Mouse (Mus musculus): ENCODE results near the gene Clca3a2. TPM values are rescaled to one million over a fixed set of nuclear protein-coding genes. Genes with fewer than 3 reads are reported as not detected.
"Not testable (repeated sequence)": the region's sequence is repeated elsewhere in the genome, so short reads cannot be mapped to it uniquely, and the experiment has no call there.

The Clca3a2 gene
- not detected in 2 replicates for total RNA-seq (2015)
- total RNA-seq (2017): not detected in 2 replicates

- peak; percentile 52 for ATAC-seq (replicated peaks; ENCODE audit: poor library complexity)
Observed at GRCm38 (mm10) chr3:144819219-144819618, at the start of gene Clca3a2. TSS of gene Clca3a2 (minus strand) at chr3:144819494.

GRCm38 (mm10) chr3:144849584-144849983 lies 30.3 kb upstream of the Clca3a2 start:
- ATAC-seq (replicated peaks; ENCODE audit: poor library complexity): no peak

- ATAC-seq (replicated peaks; ENCODE audit: poor library complexity): 0 out of 2 replicates have a peak, but pooled peaks have one; percentile 39
Observed at GRCm38 (mm10) chr3:144849014-144849556, 29.8 kb upstream of the Clca3a2 start, which contains the start of gene Clca3b. TSS of gene Clca3b (minus strand) at chr3:144849357.

- ATAC-seq (replicated peaks; ENCODE audit: poor library complexity): no peak
Observed at GRCm38 (mm10) chr3:144827257-144827656, 8.0 kb upstream of the Clca3a2 start.

- ATAC-seq (replicated peaks; ENCODE audit: poor library complexity): peak; percentile 96
Observed at GRCm38 (mm10) chr3:144825151-144825550, 5.9 kb upstream of the Clca3a2 start.

- ATAC-seq (replicated peaks; ENCODE audit: poor library complexity): no peak
Observed at GRCm38 (mm10) chr3:144823331-144823730, 4.0 kb upstream of the Clca3a2 start.

- peak; percentile 59 for ATAC-seq (replicated peaks; ENCODE audit: poor library complexity)
Observed at GRCm38 (mm10) chr3:144820632-144821031, 1.3 kb upstream of the Clca3a2 start.

GRCm38 (mm10) chr3:144813336-144813735 lies 6.0 kb downstream of the Clca3a2 start:
- ATAC-seq (replicated peaks; ENCODE audit: poor library complexity): not testable (repeated sequence)

GRCm38 (mm10) chr3:144811821-144812220 lies 7.5 kb downstream of the Clca3a2 start:
- ATAC-seq (replicated peaks; ENCODE audit: poor library complexity): peak; percentile 83

GRCm38 (mm10) chr3:144808153-144808925 lies 11.0 kb downstream of the Clca3a2 start:
- peak; percentile 58 for ATAC-seq (replicated peaks; ENCODE audit: poor library complexity)

GRCm38 (mm10) chr3:144806626-144807025 lies 12.7 kb downstream of the Clca3a2 start:
- ATAC-seq (replicated peaks; ENCODE audit: poor library complexity): not testable (repeated sequence)

GRCm38 (mm10) chr3:144801861-144802260 lies 17.4 kb downstream of the Clca3a2 start:
- ATAC-seq (replicated peaks; ENCODE audit: poor library complexity): peak; percentile 96

- ATAC-seq (replicated peaks; ENCODE audit: poor library complexity): peak; percentile 81
Observed at GRCm38 (mm10) chr3:144785181-144786148, 33.8 kb downstream of the Clca3a2 start.

- ATAC-seq (replicated peaks; ENCODE audit: poor library complexity): no peak
Observed at GRCm38 (mm10) chr3:144765161-144765560, 54.1 kb downstream of the Clca3a2 start.

- no peak for ATAC-seq (replicated peaks; ENCODE audit: poor library complexity)
Observed at GRCm38 (mm10) chr3:144761454-144761853, 57.8 kb downstream of the Clca3a2 start.

- ATAC-seq (replicated peaks; ENCODE audit: poor library complexity): peak; percentile 92
Observed at GRCm38 (mm10) chr3:144760592-144761309, 58.5 kb downstream of the Clca3a2 start, which contains the start of gene Clca3a1. TSS of gene Clca3a1 (minus strand) at chr3:144760977.

GRCm38 (mm10) chr3:144759719-144760118 lies 59.6 kb downstream of the Clca3a2 start:
- ATAC-seq (replicated peaks; ENCODE audit: poor library complexity): no peak

- not testable (repeated sequence) for ATAC-seq (replicated peaks; ENCODE audit: poor library complexity)
Observed at GRCm38 (mm10) chr3:144756103-144756502, 63.2 kb downstream of the Clca3a2 start.

- ATAC-seq (replicated peaks; ENCODE audit: poor library complexity): peak; percentile 93
Observed at GRCm38 (mm10) chr3:144753120-144753519, 66.2 kb downstream of the Clca3a2 start.

Data from megakaryocyte progenitor cell, adult 5-6 weeks (primary cell).